Comparison of ENCODE assay signal across 8 mouse cellular contexts in the genomic region with DNA sequence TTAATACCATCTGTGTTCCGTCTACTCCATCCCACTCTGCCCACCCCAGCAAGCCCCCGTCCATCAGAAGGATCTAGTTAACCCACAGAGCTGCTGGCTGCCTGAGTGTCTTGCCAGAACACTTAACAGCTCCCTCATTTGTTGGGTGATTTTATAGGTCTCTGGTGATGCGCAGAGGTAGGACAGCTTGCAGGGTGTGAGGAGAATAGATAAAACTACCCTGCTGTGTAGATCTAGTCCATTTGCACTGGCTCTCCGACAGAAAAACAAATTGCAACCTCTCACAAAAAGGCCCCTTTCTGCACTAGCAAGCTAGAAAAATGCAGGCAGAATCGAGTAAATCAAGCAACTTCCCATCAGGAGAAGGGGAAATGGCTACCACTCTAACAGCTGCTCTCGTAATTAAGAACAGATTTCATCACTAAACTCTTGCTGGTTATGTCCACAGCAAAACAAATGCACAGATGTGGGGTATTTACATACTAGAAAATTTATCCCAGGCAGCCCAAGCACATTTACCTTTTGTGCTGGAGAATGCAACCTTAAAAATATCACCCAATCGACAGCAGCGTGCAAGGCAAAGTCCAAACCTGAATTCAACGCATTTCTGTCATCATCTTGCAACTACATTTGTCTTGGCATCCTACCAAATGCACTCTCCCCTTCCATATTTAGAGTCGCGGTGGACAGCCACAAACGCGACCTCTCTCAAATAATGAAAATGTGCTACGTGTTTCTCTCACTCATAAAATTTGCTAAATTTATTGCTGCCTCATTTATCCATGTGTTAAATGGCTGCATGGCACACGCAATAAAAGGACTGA.
DNase-seq lines count a peak whose midpoint lies in the region; ATAC-seq lines count a peak whose summit lies in the region.

No protein-coding gene starts in this region.

- H3K9ac ChIP-seq in heart, embryonic 14.5 days (ENCODE audit: low read length): no peak overlapping the region

- no peak overlapping the region for H3K4me3 ChIP-seq in heart, embryonic 14.5 days (ENCODE audit: control insufficient read depth in 1 of 2, insufficient read depth in 1 of 2, low read depth in 1 of 2, low read length in 2 of 2)
- peak overlapping the region; percentile 26 for H3K4me3 ChIP-seq in limb, embryonic 10.5 days

- DNase-seq in heart, adult 11 months: peak; percentile 63
- DNase-seq in heart, adult 9 months (ENCODE audit: low spot score in 2 of 2): no peak
- DNase-seq in brain, adult 2 months (ENCODE audit: low read depth, low spot score): peak; percentile 49
- peak; percentile 70 for DNase-seq in limb, embryonic 10.5 days (ENCODE audit: low spot score)
- no peak for DNase-seq in thymus, adult 18-20 months
- no peak for DNase-seq in natural killer cell, adult 2 months (ENCODE audit: low spot score in 2 of 2)

- peak overlapping the region; percentile 25 to 48 for H3K27ac ChIP-seq in heart, embryonic 14.5 days (replicated peaks in 1 of 2; ENCODE audit: control insufficient read depth in 1 of 2, insufficient read depth in 1 of 2, low read depth in 2 of 2, low read length in 2 of 2)
- peak overlapping the region; percentile 83 for H3K27ac ChIP-seq in limb, embryonic 10.5 days

- no peak for ATAC-seq in heart, embryonic 14.5 days (ENCODE audit: insufficient number of reproducible peaks, insufficient read depth, low FRiP score, low read depth)
- no peak for ATAC-seq in erythroblast, adult 5-6 weeks (replicated peaks; ENCODE audit: low FRiP score, poor library complexity, severe bottlenecking)

- H3K9me3 ChIP-seq in heart, embryonic 14.5 days (ENCODE audit: control insufficient read depth, low read length): no peaks in the 10 kb centered on the region
- H3K9me3 ChIP-seq in limb, embryonic 10.5 days (replicated peaks): no peaks in the 10 kb centered on the region

- H3K4me1 ChIP-seq in heart, embryonic 14.5 days (ENCODE audit: control insufficient read depth in 2 of 2, insufficient read depth in 2 of 2, low read length in 2 of 2): peaks cover 17 to 33% of the 10 kb centered on the region in 2 experiments
- peaks cover 97% of the 10 kb centered on the region for H3K4me1 ChIP-seq in limb, embryonic 10.5 days

- no peaks in the 10 kb centered on the region for H3K36me3 ChIP-seq in heart, embryonic 14.5 days (ENCODE audit: control insufficient read depth, insufficient read depth, low read length)
- H3K36me3 ChIP-seq in limb, embryonic 10.5 days: peaks cover 34% of the 10 kb centered on the region

- WGBS in heart, embryonic 14.5 days: 31% methylated on average over 15 of the region's 15 CpGs
- 23% methylated on average over 15 of the region's 15 CpGs for WGBS in limb, embryonic 10.5 days

- peak overlapping the region; percentile 45 for H3K4me2 ChIP-seq in heart, embryonic 14.5 days (ENCODE audit: low read length)

- no peaks in the 10 kb centered on the region for H3K27me3 ChIP-seq in heart, embryonic 14.5 days (ENCODE audit: control insufficient read depth, insufficient read depth, low read length)
- H3K27me3 ChIP-seq in limb, embryonic 10.5 days (ENCODE audit: low read depth, poor library complexity, severe bottlenecking): no peaks in the 10 kb centered on the region

Comparison
In these comparisons a context has a peak if more than half of its experiments do, and no peak if none do; other contexts are left out.
1. DNase-seq: peak in heart, adult 11 months (single experiment), brain, adult 2 months (single experiment) and limb, embryonic 10.5 days (single experiment); none in heart, adult 9 months (0 of 2), thymus, adult 18-20 months (0 of 2) and natural killer cell, adult 2 months (0 of 2).